Mouse (Mus musculus): ENCODE data around the gene Ppp3ca.

Ppp3ca gene

GRCm38 (mm10) chr3:136725311-136726156, 55.6 kb downstream of the Ppp3ca start:
- peak; percentile 54 to 64 for DNase-seq

GRCm38 (mm10) chr3:136727877-136728276, 58.0 kb downstream of the Ppp3ca start:
- DNase-seq: no peak

- DNase-seq: no peak
These were observed 60.1 kb downstream of the Ppp3ca start for GRCm38 (mm10) chr3:136729978-136730377.

GRCm38 (mm10) chr3:136731579-136731978, 61.7 kb downstream of the Ppp3ca start:
- no peak for DNase-seq

GRCm38 (mm10) chr3:136736021-136736420, 66.1 kb downstream of the Ppp3ca start:
- no peak for DNase-seq

GRCm38 (mm10) chr3:136736773-136737298, 66.9 kb downstream of the Ppp3ca start:
- peak in 1 of 2 experiments; percentile 21 for DNase-seq

GRCm38 (mm10) chr3:136738474-136738873, 68.5 kb downstream of the Ppp3ca start:
- DNase-seq: no peak

GRCm38 (mm10) chr3:136738914-136739313, 69.0 kb downstream of the Ppp3ca start:
- no peak for DNase-seq

- DNase-seq: peak in 1 of 2 experiments; percentile 19
These were observed 71.7 kb downstream of the Ppp3ca start for GRCm38 (mm10) chr3:136741659-136742058.

GRCm38 (mm10) chr3:136742258-136743057, 72.5 kb downstream of the Ppp3ca start:
- no peak for DNase-seq

GRCm38 (mm10) chr3:136744295-136744897, 74.5 kb downstream of the Ppp3ca start:
- no peak for DNase-seq

GRCm38 (mm10) chr3:136745456-136745855, 75.5 kb downstream of the Ppp3ca start:
- DNase-seq: no peak

- DNase-seq: no peak
These were observed 79.0 kb downstream of the Ppp3ca start for GRCm38 (mm10) chr3:136748761-136749476.

- no peak for DNase-seq
These were observed 79.5 kb downstream of the Ppp3ca start for GRCm38 (mm10) chr3:136749477-136749797.

- no peak for DNase-seq
These were observed 80.0 kb downstream of the Ppp3ca start for GRCm38 (mm10) chr3:136749951-136750350.

GRCm38 (mm10) chr3:136752126-136752716, 82.3 kb downstream of the Ppp3ca start:
- DNase-seq: no peak

GRCm38 (mm10) chr3:136756137-136756536, 86.2 kb downstream of the Ppp3ca start:
- no peak for DNase-seq

GRCm38 (mm10) chr3:136759446-136759845, 89.5 kb downstream of the Ppp3ca start:
- DNase-seq: no peak

- DNase-seq: no peak
These were observed 91.5 kb downstream of the Ppp3ca start for GRCm38 (mm10) chr3:136761292-136761978.

- DNase-seq: no peak
These were observed 92.0 kb downstream of the Ppp3ca start for GRCm38 (mm10) chr3:136761979-136762341.

- no peak for DNase-seq
These were observed 93.9 kb downstream of the Ppp3ca start for GRCm38 (mm10) chr3:136763717-136764270.

All from kidney, postnatal 36 days (tissue).